Mouse (Mus musculus) lung, embryonic 16.5 days (tissue): ENCODE data around the gene Aim2. TPM values are rescaled to one million over a fixed set of nuclear protein-coding genes. Genes with fewer than 3 reads are reported as not detected.

Source experiments
- ATAC-seq: fragments of 200-750 bp; cut with Nextera tagmentation; 2 replicates; pipeline ENCODE4 v1.8.0; 2017; ENCODE audit warnings: low read depth, mild to moderate bottlenecking, moderate library complexity
- H3K27ac ChIP-seq: fragments of 300-500 bp; sonication (generic); 2 replicates; pipeline ENCODE4 v1.5.1; 2014; ENCODE audit warnings: mild to moderate bottlenecking, control low read depth, low read length
- H3K27me3 ChIP-seq: fragments of 300-500 bp; sonication (generic); 2 replicates; pipeline ENCODE4 v1.6.1; 2014; ENCODE audit warnings: low read depth, low read length, mixed read lengths; ENCODE audit not compliant: control insufficient read depth, insufficient read depth
- H3K36me3 ChIP-seq: fragments of 300-500 bp; sonication (generic); 2 replicates; pipeline ENCODE4 v1.6.1; 2014; ENCODE audit warnings: low read length; ENCODE audit not compliant: control insufficient read depth, insufficient read depth
- H3K4me1 ChIP-seq: fragments of 300-500 bp; sonication (generic); replicated peaks from 2 replicates; pipeline ENCODE4 v1.6.1; 2014; ENCODE audit warnings: low read length, mixed read lengths; ENCODE audit not compliant: control insufficient read depth, insufficient read depth
- H3K4me2 ChIP-seq: fragments of 300-500 bp; sonication (generic); 2 replicates; pipeline ENCODE4 v1.6.1; 2014; ENCODE audit warnings: low read depth, low read length, control low read depth
- H3K4me3 ChIP-seq: fragments of 300-500 bp; sonication (generic); 2 replicates; pipeline ENCODE4 v1.5.1; 2014; ENCODE audit warnings: mild to moderate bottlenecking, low read length, control low read depth
- H3K9ac ChIP-seq: fragments of 300-500 bp; sonication (generic); 2 replicates; pipeline ENCODE4 v1.6.1; 2014; ENCODE audit warnings: low read length, control low read depth
- H3K9me3 ChIP-seq: fragments of 300-500 bp; sonication (generic); 2 replicates; pipeline ENCODE4 v1.6.1; 2016; ENCODE audit warnings: low read length; ENCODE audit not compliant: control insufficient read depth
- WGBS: fragments of 180-500 bp; shearing (Covaris S2); extraction: QIAGEN DNeasy Blood & Tissue Kit; methylation state at CpG from one replicate; pipeline ENCODE4 v1.1.7; 2014; 5-methylcytosine and 5-hydroxymethylcytosine counted together
- polyA plus RNA-seq: library from polyadenylated mRNA; unstranded; fragments of >200 nt; fragmentation: Nextera tagmentation; extraction: Ambion mirVana; gene quantifications from 2 replicates; pipeline ENCODE4 v1.2.1, GENCODE M21; 2015

Gene Aim2
- polyA plus RNA-seq, 1 experiment from 2014 or later, result 1.3 TPM

DNA sequence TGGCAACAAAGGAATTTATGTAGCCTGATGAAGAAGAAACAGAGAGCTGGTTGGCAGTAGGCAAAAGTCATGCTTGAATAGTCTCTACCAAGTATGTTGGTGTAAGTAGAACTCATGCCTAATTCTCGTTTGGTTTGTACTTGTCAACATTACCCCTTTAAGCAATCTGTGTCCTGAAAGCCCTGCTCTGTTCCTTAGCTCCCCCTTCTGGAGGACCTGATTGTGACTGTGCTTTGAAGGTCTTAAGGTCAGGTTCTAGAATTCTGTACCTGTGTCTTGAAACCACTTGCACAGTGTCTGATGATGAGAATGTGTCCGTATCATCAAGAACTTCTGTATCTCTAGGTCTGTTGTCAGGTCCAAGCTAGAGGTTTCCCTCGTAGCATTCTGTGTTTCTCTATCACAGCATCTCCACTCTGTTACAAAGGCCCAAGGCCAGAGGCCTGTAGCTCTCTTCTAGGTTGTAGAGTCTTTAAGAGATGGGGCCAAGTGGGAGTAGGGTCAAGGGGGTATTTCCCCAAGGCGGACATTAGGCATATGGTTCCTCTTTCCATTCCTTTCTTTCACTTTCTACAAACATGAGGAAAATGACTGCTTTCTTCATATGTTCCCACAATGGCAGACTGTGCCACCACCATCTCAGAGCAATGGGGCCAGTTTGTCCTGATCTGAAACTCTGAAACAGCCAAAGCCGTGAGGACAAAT is 79.5 kb downstream of the Aim2 start:
- no peaks in the 10 kb centered on the region for H3K4me1 ChIP-seq
- H3K4me3 ChIP-seq, result no peak overlapping the region
- H3K9me3 ChIP-seq, result no peaks in the 10 kb centered on the region
- WGBS, result 71% methylated on average over 5 of the region's 5 CpGs
- H3K4me2 ChIP-seq, result no peak overlapping the region
- no peak overlapping the region for H3K9ac ChIP-seq
- no peaks in the 10 kb centered on the region for H3K27me3 ChIP-seq
- H3K27ac ChIP-seq, result no peak overlapping the region
- no peak for ATAC-seq
- no peaks in the 10 kb centered on the region for H3K36me3 ChIP-seq

DNA sequence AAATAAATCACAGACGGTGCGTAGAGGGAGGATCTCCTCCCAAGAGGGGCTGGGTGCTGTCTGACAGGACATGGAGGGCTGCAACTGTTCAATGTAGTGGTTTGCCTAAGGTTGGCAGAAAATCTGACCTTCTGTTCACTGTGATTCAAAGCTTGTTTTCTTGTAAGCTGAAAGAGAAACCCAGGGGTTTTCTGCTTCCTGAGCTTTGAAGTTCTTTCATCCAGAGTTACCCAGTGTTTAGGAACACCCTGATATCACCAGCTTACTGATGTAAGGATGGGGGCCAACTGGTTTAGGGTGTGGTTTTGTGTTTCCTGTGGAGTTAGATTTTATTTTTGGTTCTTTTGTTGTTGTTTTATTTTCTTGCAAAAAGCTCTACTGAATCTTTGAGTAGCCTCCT is 81.7 kb downstream of the Aim2 start:
- WGBS, result 70% methylated on average over 2 of the region's 2 CpGs
- Histone ChIP-seq H3K4me3 (no peak overlapping the region), H3K27ac (no peak overlapping the region), H3K4me2 (no peak overlapping the region), H3K9ac (no peak overlapping the region), H3K9me3 (no peaks in the 10 kb centered on the region), H3K36me3 (no peaks in the 10 kb centered on the region), H3K27me3 (no peaks in the 10 kb centered on the region), H3K4me1 (no peaks in the 10 kb centered on the region)
- no peak for ATAC-seq

DNA sequence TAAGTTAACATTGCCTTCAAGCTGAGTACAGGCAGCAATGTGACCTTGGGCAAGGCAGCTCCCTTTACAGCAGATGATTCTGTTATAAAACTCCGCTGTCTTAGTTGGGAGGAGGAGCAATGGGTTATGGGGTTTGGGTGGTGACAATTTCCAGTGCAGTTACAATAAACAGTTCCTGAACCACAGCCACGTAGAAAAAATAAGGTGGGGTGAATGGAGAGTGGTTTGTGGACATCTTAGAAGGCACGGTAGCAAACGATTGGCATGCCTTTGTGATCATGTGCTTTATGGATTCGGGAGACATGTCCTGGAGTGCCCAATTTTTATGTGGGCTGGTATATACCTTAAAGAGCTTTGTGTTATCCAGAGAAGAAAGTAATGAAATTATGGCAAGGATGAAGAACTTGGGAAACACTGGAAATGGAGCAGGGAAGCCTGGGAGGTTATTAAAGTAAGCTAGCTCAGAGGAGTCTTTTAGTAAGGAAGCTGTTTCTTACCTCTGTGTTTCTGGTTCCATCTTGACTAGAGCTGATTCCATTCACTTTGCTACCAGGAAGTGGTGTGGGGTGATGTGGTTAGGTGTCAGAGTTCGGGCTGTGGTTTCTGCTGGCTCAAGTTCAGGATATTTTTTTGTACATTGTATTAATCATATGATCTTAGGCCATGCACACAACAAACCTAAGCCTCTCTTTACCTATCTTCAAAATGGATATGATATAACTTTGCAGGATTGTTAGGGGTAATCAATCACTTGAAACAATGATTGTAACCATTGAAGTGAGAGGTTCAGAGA is 86.7 kb downstream of the Aim2 start:
- H3K4me2 ChIP-seq, result no peak overlapping the region
- H3K27me3 ChIP-seq, result no peaks in the 10 kb centered on the region
- H3K4me3 ChIP-seq, result no peak overlapping the region
- ATAC-seq, result no peak
- H3K36me3 ChIP-seq, result no peaks in the 10 kb centered on the region
- no peaks in the 10 kb centered on the region for H3K4me1 ChIP-seq
- 65% methylated on average over 6 of the region's 6 CpGs for WGBS
- no peak overlapping the region for H3K9ac ChIP-seq
- no peak overlapping the region for H3K27ac ChIP-seq
- H3K9me3 ChIP-seq, result no peaks in the 10 kb centered on the region

DNA sequence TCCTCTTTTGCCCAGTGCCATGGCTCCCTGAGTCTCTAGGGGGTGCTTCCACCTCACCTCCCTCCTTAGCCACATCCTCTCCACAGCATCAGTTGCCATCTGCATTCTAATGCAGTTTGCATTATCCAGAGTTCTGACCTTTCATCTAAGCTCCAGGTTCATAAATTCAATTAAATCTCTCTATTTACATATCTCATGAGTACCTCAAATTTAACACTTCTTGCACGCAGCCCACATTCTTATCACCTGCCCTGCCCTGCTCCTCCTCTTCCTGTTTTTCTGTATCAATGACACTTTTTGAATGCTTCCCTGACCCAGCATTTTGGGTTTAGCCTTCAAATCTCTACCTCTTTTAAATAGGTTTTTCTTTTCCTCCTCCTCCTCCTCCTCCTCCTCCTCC is 90.0 kb downstream of the Aim2 start:
- Histone ChIP-seq H3K4me2 (no peak overlapping the region), H3K36me3 (no peaks in the 10 kb centered on the region), H3K27ac (no peak overlapping the region), H3K4me1 (no peaks in the 10 kb centered on the region), H3K4me3 (no peak overlapping the region), H3K9me3 (no peaks in the 10 kb centered on the region), H3K9ac (no peak overlapping the region), H3K27me3 (no peaks in the 10 kb centered on the region)
- WGBS, result 36% methylated on average over 1 of the region's 1 CpGs
- no peak for ATAC-seq

DNA sequence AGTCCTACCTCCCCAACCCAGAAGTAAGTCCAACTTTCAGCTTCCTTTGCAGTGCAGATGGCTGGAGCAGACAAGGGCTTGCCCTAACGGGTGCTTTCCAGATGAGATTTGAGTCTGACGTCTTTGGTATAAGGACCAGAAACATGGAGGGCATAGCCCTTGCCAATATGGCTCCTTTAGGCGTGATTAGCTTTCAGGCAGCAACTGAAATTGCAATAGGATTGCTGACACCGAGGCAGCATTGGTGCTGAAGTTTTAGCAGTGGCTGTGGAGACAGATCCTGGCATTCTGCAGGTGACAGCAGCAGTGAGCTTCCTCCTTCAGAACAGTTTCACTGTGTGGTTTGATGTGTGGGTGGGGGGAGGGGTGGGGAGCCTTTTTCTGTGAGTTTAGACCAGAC is 90.5 kb downstream of the Aim2 start:
- H3K27me3 ChIP-seq, result no peaks in the 10 kb centered on the region
- H3K4me3 ChIP-seq, result no peak overlapping the region
- no peak overlapping the region for H3K4me2 ChIP-seq
- no peak overlapping the region for H3K9ac ChIP-seq
- H3K4me1 ChIP-seq, result no peaks in the 10 kb centered on the region
- ATAC-seq, result no peak
- H3K27ac ChIP-seq, result no peak overlapping the region
- 59% methylated on average over 4 of the region's 4 CpGs for WGBS
- H3K36me3 ChIP-seq, result no peaks in the 10 kb centered on the region
- H3K9me3 ChIP-seq, result no peaks in the 10 kb centered on the region

DNA sequence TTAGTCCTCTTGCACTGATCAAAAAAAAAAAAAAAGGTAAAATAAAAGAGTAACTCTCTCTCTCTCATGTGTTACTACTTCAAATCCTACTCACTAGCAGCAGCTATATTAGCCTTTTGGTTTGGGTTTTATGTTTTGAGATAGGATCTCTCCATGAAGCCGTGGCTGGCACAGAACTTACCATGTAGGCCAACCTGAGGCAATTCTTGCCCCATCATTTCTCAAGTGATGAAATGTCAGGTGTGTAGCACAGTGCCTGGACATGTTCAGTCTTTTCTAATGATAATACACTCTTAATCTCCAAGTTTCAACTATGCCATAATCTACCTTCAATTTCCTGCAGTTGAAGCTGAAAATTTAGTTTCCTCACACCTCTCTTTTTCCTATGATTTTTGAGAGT is 92.4 kb downstream of the Aim2 start:
- Histone ChIP-seq H3K36me3 (no peaks in the 10 kb centered on the region), H3K4me1 (no peaks in the 10 kb centered on the region), H3K9me3 (no peaks in the 10 kb centered on the region), H3K4me2 (no peak overlapping the region), H3K4me3 (no peak overlapping the region), H3K9ac (no peak overlapping the region), H3K27ac (no peak overlapping the region), H3K27me3 (no peaks in the 10 kb centered on the region)
- WGBS, result 75% methylated on average over 1 of the region's 1 CpGs
- no peak for ATAC-seq

DNA sequence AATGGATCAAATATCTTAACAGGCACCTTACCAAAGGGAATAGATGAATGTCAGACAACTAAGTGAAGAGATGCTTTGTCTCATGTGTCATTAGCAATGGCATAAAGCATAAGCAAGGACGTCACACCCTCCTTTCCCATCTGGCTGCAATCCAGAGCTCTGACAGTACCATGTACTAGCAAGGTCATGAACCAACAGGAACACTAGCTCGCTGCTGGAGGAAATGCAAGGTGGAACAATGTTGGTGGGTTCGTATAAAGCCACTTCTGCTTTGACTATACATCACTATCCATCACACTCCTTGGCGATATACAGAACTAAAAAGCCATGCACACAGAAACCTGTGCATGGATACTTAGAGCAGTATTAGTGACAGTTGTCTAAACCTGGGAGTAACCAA is 96.4 kb downstream of the Aim2 start:
- Histone ChIP-seq H3K4me3 (no peak overlapping the region), H3K27ac (no peak overlapping the region), H3K4me2 (no peak overlapping the region), H3K9ac (no peak overlapping the region), H3K36me3 (no peaks in the 10 kb centered on the region), H3K4me1 (no peaks in the 10 kb centered on the region), H3K9me3 (no peaks in the 10 kb centered on the region), H3K27me3 (no peaks in the 10 kb centered on the region)
- no peak for ATAC-seq
- 63% methylated on average over 4 of the region's 4 CpGs for WGBS

DNA sequence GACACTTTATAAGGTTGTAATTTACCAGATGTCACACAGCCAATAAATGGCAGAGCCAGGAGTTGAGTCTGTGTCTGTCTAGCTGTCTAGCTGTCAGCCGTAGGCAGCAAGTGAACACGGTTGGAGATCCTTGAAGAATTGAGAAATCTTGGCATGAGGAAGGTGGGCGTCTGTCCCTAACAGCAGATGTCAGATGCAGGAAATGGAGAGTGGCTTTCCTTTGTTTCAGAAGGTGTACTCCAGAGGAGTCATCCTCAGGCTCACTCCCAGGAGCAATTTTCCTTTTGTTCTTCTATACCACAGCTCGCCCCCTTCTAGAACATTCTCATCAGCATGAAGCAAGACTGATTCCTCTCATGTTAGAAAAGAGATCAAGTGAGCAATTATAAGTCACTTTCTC is 99.9 kb downstream of the Aim2 start:
- Histone ChIP-seq H3K4me1 (no peaks in the 10 kb centered on the region), H3K4me2 (no peak overlapping the region), H3K9me3 (no peaks in the 10 kb centered on the region), H3K9ac (no peak overlapping the region), H3K27ac (no peak overlapping the region), H3K27me3 (no peaks in the 10 kb centered on the region), H3K36me3 (no peaks in the 10 kb centered on the region), H3K4me3 (no peak overlapping the region)
- 80% methylated on average over 4 of the region's 4 CpGs for WGBS
- no peak for ATAC-seq

DNA sequence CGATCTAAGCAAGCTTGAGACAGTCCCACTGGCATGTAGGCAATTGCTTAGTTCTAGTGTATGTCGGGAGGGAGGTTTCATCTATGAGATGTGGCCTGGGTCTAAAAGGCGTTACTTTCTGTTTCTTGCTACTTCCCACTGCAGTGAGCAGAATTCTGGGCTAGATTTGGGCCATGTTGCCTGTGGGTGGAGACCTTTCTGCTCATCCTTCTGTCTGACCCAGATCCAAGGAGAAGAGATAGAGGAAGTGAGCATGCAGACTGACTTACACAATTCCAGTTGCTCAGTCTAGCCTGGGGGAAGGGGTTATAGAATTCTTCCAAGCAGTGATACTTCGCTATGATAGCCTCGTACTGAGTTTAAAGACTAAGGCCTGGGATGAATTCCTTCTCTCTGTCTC is 101.0 kb downstream of the Aim2 start:
- no peak overlapping the region for H3K27ac ChIP-seq
- H3K9me3 ChIP-seq, result no peaks in the 10 kb centered on the region
- 74% methylated on average over 5 of the region's 5 CpGs for WGBS
- H3K27me3 ChIP-seq, result no peaks in the 10 kb centered on the region
- H3K36me3 ChIP-seq, result no peaks in the 10 kb centered on the region
- no peak for ATAC-seq
- H3K4me2 ChIP-seq, result no peak overlapping the region
- no peak overlapping the region for H3K4me3 ChIP-seq
- H3K4me1 ChIP-seq, result no peaks in the 10 kb centered on the region
- H3K9ac ChIP-seq, result no peak overlapping the region
